Mouse (Mus musculus): Measurements from ENCODE around the gene Casd1.
A peak's percentile ranks its signal among the peaks of the same experiment; 100 is the strongest.

Casd1 gene

DNA sequence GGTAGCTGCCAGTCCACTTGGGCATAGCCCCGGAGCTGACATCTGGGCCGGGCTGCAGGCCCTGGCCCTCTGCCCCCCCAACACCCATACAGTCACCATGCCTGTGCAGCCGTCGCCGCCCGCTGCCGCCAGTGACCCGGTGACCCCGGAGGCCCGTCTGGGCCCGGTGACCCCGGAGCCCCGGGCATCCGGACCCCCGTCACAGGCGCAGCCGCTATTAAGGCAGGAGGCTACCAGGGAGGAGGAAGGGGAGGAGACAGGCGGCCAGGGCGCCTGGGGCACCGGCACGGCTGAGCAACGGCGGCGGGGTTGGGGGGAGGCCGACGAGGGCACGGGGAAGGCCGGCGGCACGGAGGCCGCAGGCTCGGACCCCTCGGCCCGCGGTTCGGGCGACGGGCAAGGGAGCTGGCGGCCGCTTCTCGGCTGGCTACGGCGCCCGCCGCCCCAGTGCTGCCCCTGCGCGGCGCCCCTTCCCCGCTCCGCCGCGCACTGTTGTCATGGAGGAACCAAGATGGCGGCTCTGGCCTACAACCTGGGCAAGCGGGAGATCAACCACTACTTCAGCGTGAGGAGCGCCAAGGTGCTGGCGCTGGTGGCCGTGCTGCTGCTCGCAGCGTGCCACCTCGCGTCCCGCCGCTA is at the start of gene Casd1:
Casd1 (plus strand) TSS at position 182 of the 639 bp plus-strand sequence.
- peak; percentile 90 for ATAC-seq (ENCODE audit: low TSS enrichment)

DNA sequence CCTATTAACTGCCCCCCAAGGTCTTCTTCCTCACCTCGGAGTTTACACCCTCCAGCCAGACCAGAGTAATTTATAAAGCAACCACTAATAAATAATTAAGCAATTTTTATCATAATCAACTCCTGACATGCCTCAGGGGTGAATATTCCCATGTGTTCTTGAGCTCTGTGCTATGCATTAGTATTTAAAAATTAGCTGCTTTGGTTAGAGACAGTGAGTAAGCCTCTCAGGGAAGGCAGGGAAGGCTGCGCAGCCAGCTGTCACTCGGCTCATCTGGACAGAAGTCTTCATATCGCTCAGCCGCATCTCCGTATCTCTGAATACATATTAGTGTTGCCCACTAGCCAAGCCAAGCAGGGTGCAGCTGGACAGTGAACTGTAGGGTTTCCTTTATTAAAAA is 45.3 kb upstream of the Casd1 start:
- no peak for ATAC-seq (ENCODE audit: low TSS enrichment)

DNA sequence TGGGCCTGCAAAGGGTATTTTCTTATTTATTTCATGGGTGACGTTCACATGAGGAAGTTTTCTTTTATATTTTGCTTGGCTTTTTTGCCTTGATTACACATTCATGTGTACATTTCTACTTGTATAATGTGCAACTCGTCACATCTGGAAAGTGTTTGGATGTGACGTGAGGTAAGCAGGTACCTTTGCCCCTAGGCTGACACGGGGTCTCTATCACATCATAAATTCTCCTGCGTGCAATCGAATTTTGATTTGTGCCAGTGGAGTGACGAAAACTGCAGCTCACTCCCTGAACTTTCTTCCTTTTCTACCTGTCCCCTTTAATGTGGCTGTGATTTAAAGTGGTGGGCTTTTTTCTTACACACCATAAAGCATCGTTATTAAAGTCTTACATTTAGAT is 43.6 kb upstream of the Casd1 start:
- no peak for ATAC-seq (ENCODE audit: low TSS enrichment)

DNA sequence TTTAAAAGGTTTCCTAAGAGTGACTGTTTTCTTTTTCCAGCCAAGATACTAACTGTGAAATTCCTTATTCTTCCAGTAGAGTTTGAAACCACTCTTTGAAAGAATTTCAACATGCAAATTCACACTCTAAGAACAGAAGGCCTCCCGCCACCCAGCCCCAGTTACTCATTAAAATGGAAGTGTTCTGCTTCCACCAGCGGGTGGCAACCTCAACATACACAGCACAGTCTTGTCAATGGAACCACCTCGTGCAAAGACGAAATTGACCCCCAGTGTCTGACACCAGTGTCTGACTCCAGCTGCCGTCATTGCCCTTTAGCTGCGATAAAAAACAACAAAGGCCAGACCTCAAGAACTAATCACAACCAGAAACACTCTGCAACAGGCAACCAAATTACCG is 43.0 kb upstream of the Casd1 start:
- peak; percentile 99 for ATAC-seq (ENCODE audit: low TSS enrichment)

DNA sequence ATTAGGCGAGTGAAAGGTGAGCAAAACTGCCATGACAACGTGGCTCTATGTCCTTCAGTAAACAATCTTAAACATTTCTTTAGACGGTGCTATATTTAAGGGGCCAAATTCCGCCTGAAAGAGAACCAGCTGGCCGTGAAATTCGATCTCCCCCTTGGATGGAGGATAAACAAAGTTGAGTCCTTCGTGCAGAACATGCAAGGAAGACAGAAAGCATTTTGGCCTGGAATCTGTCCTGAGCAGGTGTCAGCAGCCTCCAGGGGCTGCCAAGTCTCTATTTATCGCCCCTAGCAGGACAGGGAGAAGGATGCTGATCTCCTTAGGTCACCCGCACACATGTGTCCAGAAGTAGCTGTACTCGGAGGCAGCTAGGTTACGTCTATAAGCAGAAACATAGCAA is 39.5 kb upstream of the Casd1 start:
- no peak for ATAC-seq (ENCODE audit: low TSS enrichment)

DNA sequence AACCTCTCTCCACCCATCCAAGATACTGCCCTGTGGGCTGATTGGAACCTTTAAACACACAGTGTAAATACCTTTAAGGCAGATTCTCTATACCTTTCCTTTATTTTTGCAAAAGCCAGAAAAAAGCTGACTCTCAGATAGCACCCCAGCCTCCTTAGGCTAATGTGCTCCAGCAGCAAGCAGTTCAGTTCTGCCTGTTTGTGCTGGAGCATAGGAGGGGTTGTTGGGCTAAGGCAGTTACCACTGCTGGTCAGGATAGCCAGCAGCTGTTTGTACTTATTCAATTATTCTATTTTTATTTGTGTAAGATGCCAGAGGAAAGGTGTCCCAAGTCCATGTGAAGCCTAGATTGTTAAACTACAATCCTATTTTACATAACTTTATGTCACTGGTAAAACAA is 39.0 kb upstream of the Casd1 start:
- no peak for ATAC-seq (ENCODE audit: low TSS enrichment)

DNA sequence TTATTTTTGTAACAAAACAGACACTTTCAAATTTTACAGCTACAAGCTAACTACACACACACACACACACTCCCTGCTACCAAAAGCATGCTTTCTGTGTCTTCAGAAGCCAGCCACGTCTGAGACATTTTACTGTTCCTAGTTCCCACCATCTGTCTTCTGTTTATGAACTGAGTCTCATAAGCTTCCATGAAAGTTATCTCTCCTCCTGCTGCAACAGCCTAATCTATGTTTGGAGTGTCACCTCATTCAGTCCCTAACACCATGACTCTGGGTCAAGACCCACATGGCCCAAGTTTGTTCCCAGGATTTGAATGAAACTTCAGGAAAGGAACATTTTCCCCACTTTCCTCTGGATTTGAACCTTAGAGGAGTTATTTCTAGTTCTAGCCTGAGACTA is 38.2 kb upstream of the Casd1 start:
- peak; percentile 59; the same call in 1 of the 2 replicates for ATAC-seq (ENCODE audit: low TSS enrichment)

DNA sequence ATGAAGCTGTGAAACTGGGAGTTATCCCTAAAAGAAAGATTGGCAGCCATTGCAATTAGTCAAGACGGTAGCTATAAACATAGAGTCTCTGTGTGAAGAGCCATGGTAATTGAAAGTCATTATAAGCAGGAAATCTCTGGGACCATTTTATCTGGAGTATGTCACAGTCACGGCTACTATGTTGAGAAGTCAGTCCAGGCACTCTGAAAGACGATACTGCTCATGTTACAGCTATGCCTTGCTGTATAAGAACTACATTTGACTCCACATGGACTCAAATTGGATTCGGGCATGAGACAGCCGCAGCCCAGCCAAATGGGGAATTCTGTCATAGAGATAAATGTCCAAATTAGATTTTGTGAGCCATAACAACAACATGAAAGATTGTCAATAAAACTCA is 37.2 kb upstream of the Casd1 start:
- ATAC-seq (ENCODE audit: low TSS enrichment), result no peak

DNA sequence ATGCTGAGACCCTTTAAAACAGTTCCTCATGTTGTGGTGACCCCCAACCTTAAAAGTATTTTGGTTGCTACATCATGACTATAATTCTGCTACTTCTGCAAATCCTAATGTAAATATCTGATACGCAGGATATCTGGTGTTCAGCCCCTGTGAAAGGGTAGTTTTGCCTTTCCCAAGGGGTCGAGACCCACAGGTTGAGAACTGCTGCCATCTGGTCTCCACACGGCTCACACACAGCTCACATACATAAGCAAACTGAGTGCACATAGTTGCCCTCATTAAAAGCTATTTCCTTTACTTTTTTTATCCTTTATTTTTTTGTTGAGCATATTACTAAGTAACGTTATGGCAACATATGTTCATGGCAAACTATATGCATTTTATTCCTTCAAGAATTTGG is 30.2 kb upstream of the Casd1 start:
- no peak for ATAC-seq (ENCODE audit: low TSS enrichment)

DNA sequence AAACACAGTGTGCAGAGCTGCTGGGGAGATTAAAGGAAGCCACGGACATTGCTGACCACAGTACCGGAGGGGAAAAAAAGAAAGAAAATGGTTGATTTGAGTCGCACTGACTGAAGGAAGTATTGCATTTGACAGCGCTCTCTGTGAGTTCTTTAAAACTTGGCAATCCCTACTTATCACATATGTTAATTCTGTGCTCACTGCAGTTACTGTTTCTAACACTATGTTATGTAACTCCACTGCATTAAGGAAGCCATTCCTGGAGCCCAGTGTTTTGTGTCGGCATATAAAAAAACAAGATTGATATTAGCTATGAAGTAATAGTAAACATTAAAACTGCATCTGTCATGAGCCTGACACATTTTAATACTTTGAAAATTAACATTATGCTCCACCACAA is 22.9 kb upstream of the Casd1 start:
- peak; percentile 88 for ATAC-seq (ENCODE audit: low TSS enrichment)

DNA sequence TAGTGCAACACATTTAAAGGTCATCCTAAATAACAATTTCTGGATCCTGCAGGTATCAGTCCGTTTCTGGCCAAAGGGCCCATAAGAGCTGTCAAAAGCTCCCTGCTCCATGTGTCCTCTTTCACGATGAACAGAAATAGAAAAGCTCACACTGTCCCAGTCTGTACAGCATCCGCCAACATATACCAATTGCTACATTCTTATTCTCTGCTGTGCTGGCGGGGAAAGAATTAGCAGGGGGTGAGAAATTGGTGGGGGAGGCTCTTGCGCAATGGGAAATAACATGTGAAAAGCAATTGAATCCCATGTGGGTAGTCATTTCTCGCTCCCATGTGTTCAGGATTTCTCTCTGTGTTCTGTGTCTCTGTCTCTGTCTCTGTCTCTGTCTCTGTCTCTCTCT is 22.3 kb upstream of the Casd1 start:
- ATAC-seq (ENCODE audit: low TSS enrichment), result peak; percentile 74

DNA sequence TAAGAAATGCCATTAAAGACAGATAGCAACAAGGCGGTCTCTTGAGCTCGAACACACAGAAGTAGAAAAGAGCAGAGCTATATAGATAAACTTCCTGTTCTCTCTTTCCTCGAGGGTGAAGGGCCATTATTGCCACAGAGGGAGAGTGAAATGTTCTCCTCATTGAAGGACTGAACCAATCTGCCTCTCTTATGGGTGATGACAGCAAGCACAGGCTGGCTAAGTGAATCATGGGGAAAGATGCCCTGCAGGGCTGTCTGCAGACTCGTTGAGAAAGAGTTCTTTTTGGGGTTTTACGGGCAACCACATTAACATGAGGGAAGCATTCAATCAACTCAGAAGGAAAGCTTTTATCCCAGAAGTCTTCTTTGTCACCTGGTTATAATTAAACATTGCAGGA is 21.0 kb upstream of the Casd1 start:
- ATAC-seq (ENCODE audit: low TSS enrichment), result no peak

DNA sequence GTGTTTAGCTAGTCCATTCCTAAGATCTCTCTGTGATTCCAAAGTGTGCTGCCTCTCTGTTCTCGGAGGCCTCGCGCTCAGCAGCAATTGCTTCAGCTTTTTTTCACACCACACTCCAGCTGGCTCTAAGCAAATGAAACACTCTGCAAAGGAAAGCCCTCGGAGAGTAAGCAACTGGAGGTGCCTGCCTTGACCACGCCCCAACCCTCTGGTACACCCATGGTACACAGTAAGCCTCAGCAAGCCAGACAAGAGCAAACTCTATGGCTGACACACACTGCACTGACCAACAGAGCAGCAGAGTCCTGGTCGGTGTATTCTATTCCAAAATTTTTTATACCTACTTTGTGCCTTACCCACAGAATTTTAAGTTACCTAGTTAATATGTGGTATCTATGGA is 17.2 kb upstream of the Casd1 start:
- ATAC-seq (ENCODE audit: low TSS enrichment), result peak; percentile 27; the same call in 1 of the 2 replicates

DNA sequence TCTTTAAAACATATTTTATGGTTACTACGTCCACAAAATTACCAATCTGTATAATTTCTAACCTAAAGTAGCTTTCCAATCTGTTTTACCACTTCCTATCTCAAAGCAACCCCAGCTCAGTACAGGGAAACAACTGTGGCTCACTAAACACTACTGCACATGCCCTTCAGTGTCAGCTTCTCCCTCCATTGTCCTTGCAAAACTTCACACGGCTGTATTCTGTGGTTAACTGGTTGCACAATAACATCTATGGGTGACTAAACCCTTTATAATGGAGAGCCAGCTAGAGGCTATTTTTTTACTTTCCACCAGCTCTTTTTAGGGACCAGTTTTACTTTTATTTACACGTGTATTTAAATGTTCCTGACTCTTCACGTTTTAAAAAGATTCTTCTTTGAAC is 12.7 kb upstream of the Casd1 start:
- ATAC-seq (ENCODE audit: low TSS enrichment), result no peak

DNA sequence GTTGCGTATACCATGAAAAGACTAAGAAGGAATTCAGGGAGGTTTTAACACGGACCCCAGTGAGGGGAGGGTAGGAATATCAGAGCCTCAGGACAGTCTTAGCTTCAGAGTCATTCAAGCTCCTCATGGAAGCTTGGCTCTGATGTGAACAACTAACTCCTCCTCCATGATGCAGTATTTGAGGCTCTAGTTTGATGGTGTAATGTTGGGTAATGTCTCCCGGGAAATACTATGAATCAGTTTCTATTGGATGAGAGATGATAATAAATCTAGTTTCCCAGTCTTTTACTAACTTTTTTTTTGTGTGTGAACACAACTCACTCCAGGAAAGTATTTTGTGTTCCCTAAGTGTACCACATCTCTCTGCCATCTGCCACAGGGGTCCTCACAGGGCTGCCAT is 11.9 kb upstream of the Casd1 start:
- ATAC-seq (ENCODE audit: low TSS enrichment), result no peak

DNA sequence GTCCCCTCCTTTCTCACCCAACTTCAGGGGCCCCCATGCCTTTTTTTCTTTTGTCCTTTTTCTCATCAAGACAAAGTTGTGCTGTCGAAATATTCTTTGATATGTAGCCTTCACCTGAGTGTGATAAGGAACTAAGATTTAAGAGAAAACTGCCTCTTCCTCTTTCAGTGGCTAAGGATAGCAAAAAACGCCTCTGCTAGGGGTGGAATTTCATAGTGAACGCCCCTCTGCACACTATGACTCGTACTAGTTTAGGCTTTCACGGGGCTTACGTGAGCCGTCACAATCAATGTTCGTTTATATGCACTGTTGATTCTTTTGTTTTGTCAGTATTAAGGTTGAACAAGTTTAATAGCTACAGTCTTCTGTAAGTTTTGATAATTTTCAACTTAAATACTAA is 10.6 kb upstream of the Casd1 start:
- ATAC-seq (ENCODE audit: low TSS enrichment), result no peak

DNA sequence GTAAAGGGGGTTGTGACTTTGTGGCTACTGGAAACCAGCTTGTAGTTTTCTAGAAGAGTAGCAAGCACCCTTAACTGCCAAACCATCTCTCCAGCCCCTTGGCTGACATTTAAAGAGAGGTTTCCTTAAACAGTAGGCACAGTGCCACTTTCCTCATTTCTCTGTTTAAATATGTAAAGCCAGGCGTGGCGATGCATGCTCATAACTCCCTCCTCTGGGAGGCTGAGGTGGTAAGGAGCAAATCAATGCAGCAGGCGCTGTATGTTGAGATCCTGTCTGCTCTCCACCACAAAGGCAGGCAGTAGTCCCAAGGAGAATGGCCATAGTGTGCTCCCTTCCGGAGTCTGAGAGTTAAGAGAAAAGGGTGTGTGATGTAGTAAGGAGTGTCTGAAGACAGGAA is 2.9 kb upstream of the Casd1 start:
- ATAC-seq (ENCODE audit: low TSS enrichment), result no peak

DNA sequence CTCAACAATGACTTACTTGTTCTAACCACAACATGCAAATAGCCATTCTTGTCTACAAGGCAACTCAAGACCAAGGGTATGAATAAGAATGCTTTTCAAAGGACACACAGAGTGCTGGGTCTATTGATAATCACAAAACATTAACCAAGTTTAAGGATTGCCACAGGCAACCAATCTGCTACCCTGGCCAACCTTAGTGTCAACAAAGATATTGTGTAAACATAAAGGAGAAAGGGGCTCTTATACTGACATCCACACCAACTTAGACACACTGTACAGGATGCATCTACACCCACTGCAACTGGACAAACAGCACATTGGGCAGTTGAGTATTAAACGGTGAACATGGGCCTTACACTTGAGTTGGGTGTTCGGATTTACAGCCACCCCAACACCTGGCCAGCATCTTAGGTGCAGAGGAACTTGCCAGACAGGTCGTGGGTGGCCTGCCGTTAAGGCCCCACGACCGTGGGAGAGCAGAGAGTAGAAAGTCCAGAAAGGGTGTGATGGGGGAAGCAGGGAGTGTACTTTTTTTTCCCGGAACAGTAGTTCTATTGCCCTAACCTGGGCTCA is 468 bp upstream of the Casd1 start:
- ATAC-seq (ENCODE audit: low TSS enrichment), result no peak; the same call in none of the 2 replicates

DNA sequence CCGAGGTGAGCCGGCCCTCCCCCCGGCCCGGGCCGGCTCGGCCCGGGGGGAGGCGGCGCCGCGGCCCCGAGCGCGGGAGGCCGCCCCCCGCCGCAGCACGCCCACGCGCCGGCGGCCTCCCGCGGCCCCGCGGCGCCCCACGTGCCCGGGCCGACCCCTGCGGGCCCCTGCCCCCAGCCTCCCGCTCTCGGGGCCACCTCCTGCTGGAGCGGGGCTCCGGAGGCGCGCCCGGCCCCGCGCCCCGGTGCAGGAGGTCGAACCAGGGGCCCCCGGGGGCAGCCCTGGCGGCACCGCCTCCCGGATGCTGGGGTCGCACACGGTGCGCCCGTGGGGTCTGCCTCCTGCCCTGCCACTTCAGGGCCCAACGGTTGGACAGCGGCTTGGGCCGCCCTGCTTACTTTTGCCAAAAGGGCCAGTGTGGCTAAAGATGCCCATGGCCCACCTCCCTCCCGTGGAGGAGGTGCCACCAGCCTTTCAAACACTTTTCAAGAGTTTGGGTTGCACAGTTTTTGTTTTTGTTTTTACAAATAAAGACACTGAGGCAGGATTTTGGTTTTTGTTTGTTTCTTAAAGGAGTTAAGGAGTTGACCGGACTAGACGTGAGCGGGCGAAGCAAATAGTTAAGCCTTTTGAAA is 775 bp downstream of the Casd1 start:
- ATAC-seq (ENCODE audit: low TSS enrichment), result peak; percentile 39

DNA sequence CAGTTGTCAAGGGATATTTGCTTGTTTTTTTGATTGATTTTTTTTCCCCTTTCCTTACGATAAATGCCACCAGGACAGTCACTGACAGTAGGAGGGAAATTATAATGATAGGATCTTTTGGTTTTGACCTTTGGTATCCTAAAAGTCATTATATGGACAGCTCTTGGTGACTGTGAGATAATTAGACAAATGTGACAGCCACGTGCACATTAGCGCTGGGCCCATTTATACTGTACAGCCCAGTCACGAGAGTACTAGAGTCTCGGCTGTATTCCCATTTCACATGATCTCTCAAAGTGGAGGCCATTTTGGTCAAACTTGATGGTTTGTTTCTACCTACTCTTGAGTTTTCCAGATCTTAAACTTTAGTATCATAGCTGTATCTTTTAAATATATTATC is 1.4 kb downstream of the Casd1 start:
- no peak for ATAC-seq (ENCODE audit: low TSS enrichment)

DNA sequence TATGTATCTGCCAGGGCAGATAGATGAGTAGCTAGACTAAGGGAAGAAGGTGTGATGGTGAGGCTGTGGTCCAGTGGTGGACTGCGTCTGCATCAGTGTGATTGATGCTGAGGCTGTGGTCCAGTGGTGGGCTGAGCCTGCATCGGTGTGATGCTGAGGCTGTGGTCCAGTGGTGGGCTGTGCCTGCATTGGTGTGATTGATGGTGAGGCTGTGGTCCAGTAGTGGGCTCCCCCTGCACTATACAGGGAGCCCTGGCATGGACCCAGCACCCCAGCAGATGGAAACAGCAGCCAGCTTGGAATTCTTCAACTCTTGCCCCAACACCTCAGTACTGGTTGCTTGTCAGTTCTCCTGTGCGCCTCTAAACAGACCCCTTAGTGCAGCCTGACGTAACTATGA is 5.8 kb downstream of the Casd1 start:
- ATAC-seq (ENCODE audit: low TSS enrichment), result no peak

DNA sequence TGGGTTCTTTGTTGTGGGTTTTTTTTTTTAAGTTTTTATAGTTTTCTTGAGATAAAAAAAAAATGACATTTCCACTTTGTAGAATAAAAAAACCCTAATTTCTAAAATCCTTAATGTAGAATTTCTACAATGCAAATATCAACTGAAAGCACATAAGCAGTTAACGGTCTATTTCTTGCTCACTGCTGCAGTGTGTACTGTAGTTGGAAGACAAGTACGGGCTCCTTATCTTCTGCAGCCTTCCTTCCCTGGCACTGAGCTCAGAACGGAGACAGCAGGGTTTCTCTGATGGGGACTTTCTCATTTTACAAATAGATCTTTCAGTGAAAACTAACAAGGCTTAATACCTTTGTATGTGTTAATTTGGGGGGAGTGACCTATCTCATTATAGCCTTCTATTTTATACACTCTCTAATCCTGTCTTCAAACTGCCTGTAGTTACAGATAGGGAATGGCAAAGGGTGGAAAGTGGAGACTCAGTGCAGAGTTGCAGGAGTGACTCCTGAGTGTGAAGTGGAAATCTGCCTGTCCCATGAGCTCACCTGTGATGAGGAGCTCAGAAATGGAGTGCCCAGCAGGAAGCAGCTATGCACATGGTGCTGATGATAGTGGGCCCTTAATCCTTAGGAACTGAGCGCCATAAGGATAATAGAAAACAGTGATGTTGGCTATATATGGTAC is 9.7 kb downstream of the Casd1 start:
- no peak for ATAC-seq (ENCODE audit: low TSS enrichment)

DNA sequence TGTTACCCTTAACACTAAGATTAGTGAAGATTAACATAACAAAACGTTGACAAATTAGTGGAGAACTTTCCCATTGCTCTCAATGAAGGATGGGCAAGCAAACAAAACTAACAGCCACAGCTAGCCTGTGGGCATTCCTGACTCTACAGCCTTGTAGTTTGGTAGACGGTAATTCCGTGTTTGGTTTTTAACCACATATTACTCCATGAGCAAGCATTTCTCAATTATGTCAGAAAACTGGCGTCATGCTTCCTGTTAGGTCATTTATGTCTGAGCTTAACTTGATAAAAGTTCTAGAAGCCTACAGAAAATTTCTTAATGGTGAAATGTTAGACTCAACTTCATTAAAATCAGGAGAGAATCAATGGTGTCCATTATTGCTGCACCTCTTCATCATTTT is 11.2 kb downstream of the Casd1 start:
- no peak for ATAC-seq (ENCODE audit: low TSS enrichment)

Data from frontal cortex, adult (tissue).